In the genomic region with DNA sequence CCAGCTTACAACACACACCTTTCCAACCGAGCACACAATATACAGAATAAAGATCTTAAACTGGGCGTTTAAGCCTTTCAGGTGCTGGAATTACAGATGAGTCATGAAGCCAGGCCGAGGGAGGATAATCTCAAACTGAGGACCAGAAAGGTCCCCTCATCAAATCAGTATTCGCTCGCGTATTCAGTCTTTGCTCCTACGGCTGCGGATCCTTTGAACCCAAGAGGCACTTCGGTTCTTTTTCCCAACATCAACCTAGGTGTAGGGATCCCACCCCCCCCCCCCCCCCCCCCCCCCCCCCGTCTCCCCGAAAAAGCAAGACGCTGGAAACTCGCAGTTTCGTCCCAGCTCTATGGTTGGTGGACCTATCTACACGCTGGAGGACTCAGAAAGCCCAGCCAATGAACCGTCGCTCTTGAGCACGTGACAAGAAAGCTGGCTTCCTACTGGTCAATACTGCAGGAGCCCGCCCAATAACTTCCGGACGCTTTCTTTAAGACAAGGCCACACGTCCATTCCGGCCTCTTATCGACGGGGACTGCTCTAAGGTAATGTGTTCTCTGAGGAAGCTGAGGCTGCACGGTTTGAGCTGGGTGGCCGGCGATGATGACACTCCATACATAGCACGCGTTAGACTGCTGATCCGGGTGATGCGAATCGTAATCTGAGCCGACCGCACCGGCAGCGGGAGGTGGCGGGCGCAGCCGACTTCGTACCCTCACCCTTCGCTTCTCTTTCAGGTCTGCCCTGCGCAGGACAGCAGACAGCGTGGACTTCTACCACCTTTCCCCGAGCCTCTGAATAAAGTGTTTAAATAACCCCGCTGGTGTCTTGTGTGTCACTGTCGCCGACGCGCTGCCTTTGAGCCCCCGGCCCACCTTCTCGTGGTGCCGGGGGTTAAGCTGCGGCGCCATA, we compare ENCODE assay signal across 8 mouse cellular contexts. TPM values are rescaled to one million over a fixed set of nuclear protein-coding genes. Genes with fewer than 3 reads are reported as not detected.
DNase-seq lines count a peak whose midpoint lies in the region; ATAC-seq and TF ChIP-seq lines count a peak whose summit lies in the region.

No protein-coding gene starts in this region.

- no peak for TF ChIP-seq RAD21 in CH12.LX (IDR thresholded peaks at IDR 0.05; ENCODE audit: low read depth, low read length)

- H3K27me3 ChIP-seq in CH12.LX (replicated peaks): no peaks in the 10 kb centered on the region
- H3K27me3 ChIP-seq in forebrain, embryonic 11.5 days (ENCODE audit: control insufficient read depth, insufficient read depth, low read length): no peaks in the 10 kb centered on the region
- no peaks in the 10 kb centered on the region for H3K27me3 ChIP-seq in heart, embryonic 16.5 days (ENCODE audit: control insufficient read depth, insufficient read depth, low read length)
- H3K27me3 ChIP-seq in liver, embryonic 15.5 days: no peaks in the 10 kb centered on the region
- no peaks in the 10 kb centered on the region for H3K27me3 ChIP-seq in neural tube, embryonic 12.5 days (replicated peaks)

- TF ChIP-seq EP300 in CH12.LX (IDR thresholded peaks at IDR 0.05; ENCODE audit: low read length): no peak

- ATAC-seq in forebrain, embryonic 11.5 days (replicated peaks; ENCODE audit: low FRiP score): peak; percentile 98
- peak; percentile 97 for ATAC-seq in heart, embryonic 16.5 days (replicated peaks; ENCODE audit: extremely low read depth, insufficient read depth, low FRiP score)
- ATAC-seq in liver, embryonic 15.5 days (ENCODE audit: insufficient read depth): peak; percentile 93
- peak; percentile 97 for ATAC-seq in neural tube, embryonic 12.5 days (ENCODE audit: low FRiP score, low read depth)

- dilution Hi-C loops in CH12.LX (cut with MboI; ENCODE audit: extremely low pct_ligation_motif_present, extremely low pct_unique_long_range_greater_than_20kb, low sequenced_read_pairs): no loop called here

- TF ChIP-seq POLR2A in CH12.LX (IDR thresholded peaks at IDR 0.05; ENCODE audit: low read depth, low read length): peak; percentile 100

- H3K27ac ChIP-seq in CH12.LX (ENCODE audit: insufficient read depth, low read depth): peak overlapping the region; percentile 85
- H3K27ac ChIP-seq in forebrain, embryonic 11.5 days (ENCODE audit: low read depth, low read length): peak overlapping the region; percentile 99
- H3K27ac ChIP-seq in heart, embryonic 16.5 days (ENCODE audit: low read length): peak overlapping the region; percentile 99
- H3K27ac ChIP-seq in liver, embryonic 15.5 days (replicated peaks): peak overlapping the region; percentile 96
- peak overlapping the region; percentile 95 for H3K27ac ChIP-seq in neural tube, embryonic 12.5 days

- peak overlapping the region; percentile 99 for H3K9ac ChIP-seq in CH12.LX (ENCODE audit: insufficient read depth, low read depth)
- H3K9ac ChIP-seq in forebrain, embryonic 11.5 days (ENCODE audit: low read length): peak overlapping the region; percentile 100
- peak overlapping the region; percentile 100 for H3K9ac ChIP-seq in heart, embryonic 16.5 days (ENCODE audit: low read length)
- peak overlapping the region; percentile 92 for H3K9ac ChIP-seq in liver, embryonic 15.5 days
- peak overlapping the region; percentile 99 for H3K9ac ChIP-seq in neural tube, embryonic 12.5 days

- H3K4me1 ChIP-seq in CH12.LX (ENCODE audit: control insufficient read depth in 1 of 2, insufficient read depth in 2 of 2): peaks cover 12 to 43% of the 10 kb centered on the region in 2 experiments
- no peaks in the 10 kb centered on the region for H3K4me1 ChIP-seq in forebrain, embryonic 11.5 days (replicated peaks; ENCODE audit: control insufficient read depth, insufficient read depth, low read length)
- H3K4me1 ChIP-seq in heart, embryonic 16.5 days (ENCODE audit: control insufficient read depth, insufficient read depth, low read length): no peaks in the 10 kb centered on the region
- peaks cover 39% of the 10 kb centered on the region for H3K4me1 ChIP-seq in liver, embryonic 15.5 days (replicated peaks)
- peaks cover 7% of the 10 kb centered on the region; the same call in 1 of the 2 replicates for H3K4me1 ChIP-seq in neural tube, embryonic 12.5 days

- no peaks in the 10 kb centered on the region for H3K79me2 ChIP-seq in CH12.LX (replicated peaks; ENCODE audit: control insufficient read depth, extremely low read depth, insufficient read depth, poor library complexity, severe bottlenecking)

- WGBS in forebrain, embryonic 11.5 days: 1% methylated on average over 49 of the region's 55 CpGs
- WGBS in heart, embryonic 16.5 days: under 1% methylated on average over 51 of the region's 55 CpGs
- WGBS in liver, embryonic 15.5 days (ENCODE audit: insufficient replicate concordance): under 1% methylated on average over 53 of the region's 55 CpGs
- under 1% methylated on average over 49 of the region's 55 CpGs for WGBS in neural tube, embryonic 12.5 days

- no peak for TF ChIP-seq CTCF in CH12.LX (conservative IDR thresholded peaks at IDR 0.05 in 1 of 2, IDR thresholded peaks at IDR 0.05 in 1 of 2; ENCODE audit: low read depth in 2 of 2, low read length in 2 of 2)

- peaks cover 0 to 6% of the 10 kb centered on the region in 2 experiments for H3K36me3 ChIP-seq in CH12.LX (replicated peaks in 1 of 2; ENCODE audit: control insufficient read depth in 1 of 2, insufficient read depth in 1 of 2, low read length in 1 of 2)
- H3K36me3 ChIP-seq in forebrain, embryonic 11.5 days (ENCODE audit: control insufficient read depth, insufficient read depth, low read length): no peaks in the 10 kb centered on the region
- H3K36me3 ChIP-seq in heart, embryonic 16.5 days (ENCODE audit: control insufficient read depth, insufficient read depth): no peaks in the 10 kb centered on the region
- peaks cover 6% of the 10 kb centered on the region; the same call in 1 of the 2 replicates for H3K36me3 ChIP-seq in liver, embryonic 15.5 days (replicated peaks)
- H3K36me3 ChIP-seq in neural tube, embryonic 12.5 days: no peaks in the 10 kb centered on the region

- H3K9me3 ChIP-seq in CH12.LX (replicated peaks; ENCODE audit: low read length): no peaks in the 10 kb centered on the region
- no peaks in the 10 kb centered on the region for H3K9me3 ChIP-seq in forebrain, embryonic 11.5 days (ENCODE audit: control insufficient read depth, low read length)
- no peaks in the 10 kb centered on the region for H3K9me3 ChIP-seq in heart, embryonic 16.5 days (replicated peaks; ENCODE audit: control insufficient read depth, low read length)
- no peaks in the 10 kb centered on the region for H3K9me3 ChIP-seq in liver, embryonic 15.5 days (replicated peaks)
- H3K9me3 ChIP-seq in neural tube, embryonic 12.5 days: no peaks in the 10 kb centered on the region

- in situ Hi-C loops in CH12.LX (cut with MboI; ENCODE audit: low pct_ligation_motif_present, low pct_unique_long_range_greater_than_20kb, low sequenced_read_pairs): loop anchor here (10.0 kb wide), 1 partner anchor 254 kb away; the partner anchor contains the start of genes Milr1 and Pecam1

- peak; percentile 99 for DNase-seq in CH12.LX (ENCODE audit: extremely low read depth)
- peak; percentile 95 for DNase-seq in c-Kit-positive CD71-positive TER-119-negative erythroid progenitor cells, embryonic 14.5 days (ENCODE audit: low read depth)
- DNase-seq in forebrain, embryonic 11.5 days (ENCODE audit: low spot score): peak; percentile 94
- peak; percentile 94 to 99 for DNase-seq in kidney, postnatal 36 days
- peak; percentile 100 for DNase-seq in telencephalon, adult 2 months (ENCODE audit: low read depth, low spot score)

- peak overlapping the region; percentile 68 to 83 (median 78) for H3K4me3 ChIP-seq in CH12.LX (replicated peaks in 1 of 3; ENCODE audit: low read depth in 2 of 3, low read length in 2 of 3, poor library complexity in 1 of 3)
- H3K4me3 ChIP-seq in forebrain, embryonic 11.5 days (ENCODE audit: low read depth, low read length): peak overlapping the region; percentile 93
- H3K4me3 ChIP-seq in heart, embryonic 16.5 days (ENCODE audit: low read length): peak overlapping the region; percentile 95
- H3K4me3 ChIP-seq in liver, embryonic 15.5 days (replicated peaks): peak overlapping the region; percentile 86
- peak overlapping the region; percentile 90 for H3K4me3 ChIP-seq in neural tube, embryonic 12.5 days

- peak overlapping the region; percentile 97 for H3K4me2 ChIP-seq in CH12.LX (ENCODE audit: insufficient read depth, low read depth, poor library complexity, severe bottlenecking)
- peak overlapping the region; percentile 75 for H3K4me2 ChIP-seq in forebrain, embryonic 11.5 days (ENCODE audit: low read depth, low read length, severe bottlenecking)
- peak overlapping the region; percentile 81 for H3K4me2 ChIP-seq in heart, embryonic 16.5 days (ENCODE audit: low read depth, low read length)
- peak overlapping the region; percentile 91 for H3K4me2 ChIP-seq in liver, embryonic 15.5 days
- H3K4me2 ChIP-seq in neural tube, embryonic 12.5 days (replicated peaks): peak overlapping the region; percentile 77

TF ChIP-seq in CH12.LX, 34 proteins besides CTCF, POLR2A, EP300 and RAD21 (continues in another document):
- TF ChIP-seq MXI1 (IDR thresholded peaks at IDR 0.05; ENCODE audit: low read depth, low read length): no peak; the same call in 1 of the 2 replicates
- TF ChIP-seq TBP (conservative IDR thresholded peaks at IDR 0.05; ENCODE audit: low read depth, low read length): peak; percentile 99
- TF ChIP-seq SMC3 (IDR thresholded peaks at IDR 0.05; ENCODE audit: low read depth, low read length): peak; percentile 4; the same call in 1 of the 2 replicates
- no peak for TF ChIP-seq ZC3H11A (IDR thresholded peaks at IDR 0.05; ENCODE audit: low read depth, low read length)
- TF ChIP-seq MYC (IDR thresholded peaks at IDR 0.05; ENCODE audit: low read depth, low read length): peak; percentile 92
- peak; percentile 96 for TF ChIP-seq USF1 (IDR thresholded peaks at IDR 0.05; ENCODE audit: low read depth, low read length)
- TF ChIP-seq TCF12 (IDR thresholded peaks at IDR 0.05; ENCODE audit: low read depth, low read length): peak; percentile 99
- TF ChIP-seq ELF1 (IDR thresholded peaks at IDR 0.05; ENCODE audit: low read depth, low read length): peak; percentile 78
- peak; percentile 64 for TF ChIP-seq NRF1 (IDR thresholded peaks at IDR 0.05; ENCODE audit: low read depth, low read length)
- peak; percentile 91 for TF ChIP-seq MAZ (IDR thresholded peaks at IDR 0.05; ENCODE audit: low read depth, low read length)
- TF ChIP-seq POLR2AphosphoS2 (IDR thresholded peaks at IDR 0.05; ENCODE audit: low read depth, low read length): peak; percentile 97
- TF ChIP-seq NELFE (IDR thresholded peaks at IDR 0.05; ENCODE audit: low read depth, low read length): peak; percentile 100

RNA-seq across cellular contexts. Expression of gene Ern1, which starts 13.0 kb away (rescaled TPM):
- total RNA-seq in CH12.LX (2012; rRNA removed): 15.2 and 21.7 TPM in 2 replicates
- total RNA-seq in CH12.LX (2014; rRNA removed): 3.0 TPM in 2 replicates
- polyA plus RNA-seq in CH12.LX (2012; ENCODE audit: insufficient read length, low read depth): 6.9 and 7.7 TPM in 2 replicates
- 5.6 and 7.9 TPM in 2 replicates for polyA plus RNA-seq in forebrain, embryonic 11.5 days (2014; fragmentation: Nextera tagmentation; extraction: Ambion mirVana)
- 4.7 and 5.3 TPM in 2 replicates for polyA plus RNA-seq in heart, embryonic 16.5 days (2015; fragmentation: Nextera tagmentation; extraction: Ambion mirVana)
- 4.1 and 5.8 TPM in 2 replicates for polyA plus RNA-seq in liver, embryonic 15.5 days (2015; fragmentation: Nextera tagmentation; extraction: Ambion mirVana)
- 6.2 and 6.3 TPM in 2 replicates for polyA plus RNA-seq in neural tube, embryonic 12.5 days (2016; fragmentation: Nextera tagmentation; extraction: Ambion mirVana)

Comparison
In these comparisons a context has a peak if more than half of its experiments do, and no peak if none do; other contexts are left out.
1. Peak in every context shown above with its lines: DNase-seq, ATAC-seq, H3K4me3 ChIP-seq and H3K27ac ChIP-seq.